Mouse (Mus musculus): Measurements from ENCODE around the gene Otulin.

DNA sequence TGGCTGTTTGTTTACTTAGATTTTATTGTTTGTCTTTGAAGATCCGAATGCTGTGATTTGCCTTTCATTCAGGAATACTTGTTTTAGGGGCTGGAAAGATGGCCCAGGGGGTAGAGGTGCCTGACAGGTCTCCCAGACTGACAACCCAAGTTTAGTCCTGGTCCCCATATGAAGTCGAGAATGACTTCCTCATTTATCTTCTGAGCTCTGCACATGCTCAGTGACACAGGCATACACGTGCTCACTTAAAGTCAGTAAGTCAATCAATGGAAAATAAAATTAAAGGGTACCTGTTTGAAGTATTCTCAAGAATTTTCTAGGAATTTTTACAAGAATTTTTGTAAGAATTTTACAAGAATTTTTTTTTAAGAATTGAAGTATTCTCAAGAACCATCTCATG, 97.5 kb downstream of the Otulin start:
- TF ChIP-seq POLR2A (IDR thresholded peaks at IDR 0.05; ENCODE audit: insufficient read depth, low read depth, low read length), result no peak
- TF ChIP-seq CTCF (IDR thresholded peaks at IDR 0.05; ENCODE audit: insufficient read depth, low read depth, low read length), result no peak
